Mouse (Mus musculus): Measurements from ENCODE around the gene Mdga2. TPM values are rescaled to one million over a fixed set of nuclear protein-coding genes. Genes with fewer than 3 reads are reported as not detected.
A peak's percentile ranks its signal among the peaks of the same experiment; 100 is the strongest.

Gene Mdga2
- not detected in 2 replicates for total RNA-seq (2014; fragmentation: Nextera tagmentation)
- total RNA-seq (2017), result not detected in 2 replicates

DNA sequence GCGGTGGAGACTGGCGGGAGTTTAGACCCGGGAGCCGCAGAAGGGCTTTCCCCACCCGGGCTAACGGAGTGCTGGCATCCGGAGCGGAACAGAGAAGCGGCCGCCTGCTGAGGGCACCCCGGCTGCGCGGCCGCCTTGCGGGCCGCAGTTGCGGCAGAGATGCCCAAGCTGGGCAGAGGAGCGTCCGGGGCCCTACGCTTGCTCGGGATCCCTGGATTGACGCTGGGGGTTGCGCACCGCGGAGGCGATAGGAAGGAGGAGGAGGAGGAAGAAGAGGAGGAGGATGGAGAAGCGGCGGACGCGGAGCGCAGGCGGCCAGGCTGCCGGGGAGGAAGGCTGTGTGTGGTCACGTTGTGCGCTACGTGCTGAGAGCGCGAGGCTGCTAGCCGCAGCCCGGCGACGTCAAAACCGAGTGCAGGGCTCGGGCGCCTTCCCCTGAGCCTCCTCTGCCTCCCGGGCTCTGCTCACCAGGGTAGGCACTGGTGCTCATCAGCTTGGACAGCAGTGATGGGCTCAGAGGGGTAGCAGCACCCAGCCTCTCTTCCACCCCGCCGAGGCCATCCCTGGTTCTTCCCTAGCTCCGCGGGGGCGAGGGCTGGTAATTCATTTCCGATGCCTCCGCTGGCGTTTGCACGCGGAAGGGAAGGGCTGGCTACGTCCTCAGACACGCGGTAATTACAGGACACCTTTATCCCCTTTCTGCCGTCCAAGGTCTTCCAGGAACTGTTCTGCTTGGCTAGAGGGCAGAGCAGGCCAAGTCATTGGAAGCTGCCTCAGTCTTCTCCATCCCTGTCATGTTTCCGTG is at the start of gene Mdga2:
TSS of gene Mdga2 (minus strand) at position 329 of the 805 bp plus-strand sequence.
- peak; percentile 59 for ATAC-seq (replicated peaks; ENCODE audit: poor library complexity, severe bottlenecking)

DNA sequence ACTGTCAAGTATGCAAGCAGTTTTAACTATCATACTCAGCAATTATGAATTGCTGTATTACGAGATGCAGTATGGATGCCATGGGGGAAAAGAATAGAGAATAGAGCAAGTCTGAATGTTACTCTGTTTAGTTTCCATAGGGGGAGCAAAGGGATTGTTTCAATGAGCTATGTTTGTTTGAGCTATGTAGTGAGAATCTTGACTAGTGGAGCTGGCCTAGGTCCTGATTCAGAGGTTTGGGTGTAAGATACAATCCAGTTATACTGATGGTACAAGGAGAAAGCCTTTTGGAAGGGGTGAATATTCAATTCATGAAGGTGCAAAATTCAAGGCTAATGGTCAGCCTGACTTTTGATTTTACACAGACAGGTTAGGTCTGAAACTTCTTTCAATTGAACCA is 45.1 kb upstream of the Mdga2 start:
- ATAC-seq (replicated peaks; ENCODE audit: poor library complexity, severe bottlenecking), result no peak

DNA sequence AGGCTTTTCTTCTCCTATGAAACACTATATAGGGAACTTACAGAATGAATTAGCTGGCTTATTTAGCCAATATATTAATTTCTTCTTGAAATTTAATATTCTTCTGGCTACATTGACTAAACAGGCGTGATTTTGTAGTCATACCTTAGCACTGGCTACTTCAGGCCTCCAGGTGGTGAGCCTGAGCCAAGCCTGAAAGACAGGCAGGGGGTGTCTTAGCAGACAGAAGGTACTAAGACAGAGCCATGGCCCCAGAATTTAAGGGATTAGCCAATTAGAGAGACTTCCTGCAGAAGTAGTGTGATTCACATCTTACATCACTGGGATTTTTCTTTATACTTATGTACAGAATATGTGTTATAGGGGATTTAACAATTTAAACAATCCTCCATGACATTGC is 1.2 kb upstream of the Mdga2 start:
- no peak for ATAC-seq (replicated peaks; ENCODE audit: poor library complexity, severe bottlenecking)

DNA sequence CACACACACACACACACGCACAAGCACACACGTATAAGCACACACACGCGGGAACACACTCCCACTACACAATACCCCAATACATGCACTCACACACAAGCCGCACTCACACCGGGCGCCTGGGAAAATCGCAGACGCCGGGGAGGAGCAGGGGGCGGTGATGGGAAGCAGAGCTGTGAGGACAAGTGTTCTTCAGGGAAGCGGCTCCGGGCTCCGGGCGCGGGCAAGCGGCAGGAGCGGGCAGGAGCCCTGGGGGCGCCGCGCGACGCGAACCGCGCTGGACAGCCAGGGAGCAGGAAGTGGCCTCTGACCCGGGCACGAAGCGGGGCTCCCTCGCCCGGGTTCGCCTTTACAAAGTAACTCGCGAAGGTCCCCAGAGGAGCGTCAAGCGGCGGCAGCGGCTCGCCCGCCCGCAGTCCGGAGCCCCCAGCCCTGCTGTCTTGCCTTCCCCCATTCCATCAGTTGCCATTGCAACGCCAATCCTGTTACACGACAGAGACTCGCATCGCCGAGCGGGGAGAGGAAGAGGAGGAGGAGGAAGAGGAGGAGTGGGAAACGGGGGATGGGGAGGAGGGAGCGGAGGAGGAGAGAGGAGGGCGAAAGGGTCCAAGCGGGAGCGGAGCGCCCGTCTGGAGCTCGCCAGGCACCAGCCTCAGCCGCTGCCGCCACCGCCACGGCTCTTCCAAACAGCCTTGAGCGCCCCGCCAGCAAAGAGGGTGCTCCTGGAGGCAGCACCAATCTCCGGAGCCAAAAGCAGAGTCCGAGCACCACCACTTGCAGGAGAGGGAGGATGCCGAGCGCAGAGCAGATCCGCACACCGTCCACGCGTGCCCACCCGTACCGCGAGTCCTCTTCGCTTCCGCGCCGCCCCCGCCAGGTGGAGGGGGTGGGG is 774 bp downstream of the Mdga2 start:
- ATAC-seq (replicated peaks; ENCODE audit: poor library complexity, severe bottlenecking), result peak; percentile 21; the same call in 1 of the 2 replicates

DNA sequence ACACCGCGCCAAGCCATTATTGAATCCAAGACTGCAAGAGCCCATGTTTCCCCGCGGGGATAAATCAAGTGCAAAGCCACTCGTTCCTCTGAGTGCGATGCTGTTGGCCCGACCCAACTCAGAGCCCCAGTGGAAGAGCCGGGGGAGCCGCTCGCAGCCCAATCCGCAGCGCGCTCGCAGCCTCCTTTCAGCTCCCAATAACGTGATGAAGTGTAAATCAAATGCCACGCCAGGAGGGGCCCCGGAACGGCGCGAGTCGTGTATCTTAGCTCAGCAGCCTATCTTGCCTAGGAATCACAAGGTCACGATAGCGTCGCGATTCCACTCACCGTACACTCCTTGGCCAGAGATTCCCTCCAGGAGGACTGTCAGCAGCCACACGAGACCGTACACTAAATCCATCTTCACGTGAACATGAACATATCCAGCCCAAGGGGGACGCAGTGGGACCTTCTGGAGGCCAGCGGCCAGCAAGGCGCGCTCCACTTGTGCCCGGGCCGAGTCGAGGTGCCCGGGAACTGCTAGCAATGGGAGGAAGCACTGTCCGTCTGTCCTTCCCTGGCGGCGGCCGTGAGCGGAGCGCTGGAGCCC is 1.6 kb downstream of the Mdga2 start:
- ATAC-seq (replicated peaks; ENCODE audit: poor library complexity, severe bottlenecking), result no peak

DNA sequence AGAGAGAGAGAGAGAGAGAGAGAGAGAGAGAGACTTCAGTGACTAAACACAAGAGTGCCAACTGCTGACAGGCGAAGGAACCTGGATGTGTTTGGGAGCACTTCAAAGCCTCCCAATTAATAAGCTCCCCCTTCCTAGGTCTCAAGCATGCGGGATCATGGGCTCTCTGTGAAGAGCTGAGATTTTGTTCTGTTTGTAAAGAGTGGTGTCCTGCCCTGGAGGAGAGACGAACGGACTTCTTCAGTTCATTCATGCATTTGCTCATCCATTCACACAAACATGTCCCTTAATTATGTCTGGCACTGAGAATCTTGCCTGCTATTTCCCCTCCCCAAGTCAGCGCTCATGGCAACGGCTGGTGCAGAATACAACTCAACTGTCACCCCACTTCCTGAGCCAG is 2.3 kb downstream of the Mdga2 start:
- ATAC-seq (replicated peaks; ENCODE audit: poor library complexity, severe bottlenecking), result no peak

DNA sequence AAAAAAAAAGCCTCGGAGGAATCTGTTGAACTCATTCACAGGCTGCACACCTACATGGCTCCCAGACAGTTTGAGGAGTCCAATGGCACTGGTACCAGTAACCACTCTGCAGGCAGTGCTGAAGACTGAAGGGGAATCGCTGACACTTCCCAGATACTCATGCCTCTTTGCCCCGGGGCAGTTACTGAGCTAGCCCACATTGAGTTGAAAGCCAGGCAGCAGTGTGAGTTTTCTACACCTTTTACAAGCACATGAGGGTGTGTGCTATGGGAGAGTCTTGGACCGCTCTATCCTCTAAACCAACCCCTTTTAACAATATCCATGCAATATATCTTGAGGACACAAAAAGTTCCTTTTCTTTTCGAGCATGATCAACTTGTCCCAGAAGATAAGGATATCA is 2.8 kb downstream of the Mdga2 start:
- no peak for ATAC-seq (replicated peaks; ENCODE audit: poor library complexity, severe bottlenecking)

DNA sequence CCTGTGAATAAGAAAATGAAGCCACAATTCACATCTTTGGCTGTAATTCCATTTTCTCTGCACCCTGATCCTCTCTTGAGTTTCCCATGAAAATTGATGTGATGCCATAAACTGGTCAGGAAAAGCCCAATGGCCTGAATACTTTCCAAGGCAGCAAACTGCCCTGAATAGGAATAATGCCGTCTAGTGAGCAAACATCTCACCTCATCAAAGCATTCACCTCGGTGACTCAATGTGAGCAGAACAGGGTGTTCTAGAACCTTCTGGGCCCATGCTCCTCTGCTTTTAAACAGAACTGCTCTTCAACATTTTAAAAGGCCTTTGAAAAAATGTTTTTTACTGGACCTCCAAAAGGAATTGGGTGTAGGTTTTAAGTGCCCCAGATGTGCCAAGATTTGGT is 9.5 kb downstream of the Mdga2 start:
- no peak for ATAC-seq (replicated peaks; ENCODE audit: poor library complexity, severe bottlenecking)

DNA sequence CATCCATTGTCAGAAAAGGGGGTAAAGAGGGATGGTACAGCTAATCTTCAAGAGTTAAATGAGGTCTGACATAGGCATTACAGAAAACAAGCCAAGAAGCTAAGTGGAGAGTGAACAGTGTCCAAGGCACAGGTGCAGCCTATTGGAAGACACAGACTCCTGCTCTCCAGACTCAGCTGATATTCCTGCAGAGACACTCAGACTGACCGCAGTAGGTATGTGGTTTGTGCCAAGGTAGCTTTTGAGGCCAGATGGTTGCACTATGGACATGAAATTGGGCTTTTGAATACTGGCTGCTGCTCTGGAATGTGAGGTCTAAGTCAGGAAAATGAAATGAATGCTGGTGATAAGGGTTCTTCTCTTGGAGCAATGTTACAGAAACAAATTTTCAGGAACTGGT is 44.2 kb downstream of the Mdga2 start:
- no peak for ATAC-seq (replicated peaks; ENCODE audit: poor library complexity, severe bottlenecking)

DNA sequence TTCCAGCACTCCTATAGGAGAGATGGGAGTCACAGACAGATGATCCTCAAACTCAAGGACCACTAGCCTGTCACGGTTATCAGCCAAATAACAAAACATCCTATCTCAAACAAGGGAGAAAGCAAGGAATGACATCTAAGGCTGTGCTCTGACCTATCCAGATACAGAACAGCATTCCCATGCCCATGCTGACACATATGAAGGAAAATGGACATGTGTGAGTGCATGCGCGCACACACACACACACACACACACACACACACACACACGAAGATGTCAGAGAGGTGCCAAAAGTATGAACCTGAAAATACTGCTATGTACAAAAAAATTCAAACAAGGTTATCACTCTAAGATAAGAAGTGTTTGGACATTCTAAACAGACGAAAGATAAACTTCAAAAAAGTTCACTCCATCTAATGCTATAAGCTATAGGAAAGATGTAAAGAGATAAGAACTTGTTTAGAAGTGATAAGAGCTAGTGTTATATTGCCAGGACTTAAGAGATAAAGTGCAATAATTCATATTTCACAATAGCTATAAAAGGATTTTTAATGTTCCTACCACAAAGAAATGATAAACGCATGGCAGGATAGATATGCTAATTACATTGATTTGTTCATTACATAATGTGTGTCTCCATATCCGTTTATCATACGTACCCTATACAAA is 65.6 kb downstream of the Mdga2 start:
- ATAC-seq (replicated peaks; ENCODE audit: poor library complexity, severe bottlenecking), result no peak

DNA sequence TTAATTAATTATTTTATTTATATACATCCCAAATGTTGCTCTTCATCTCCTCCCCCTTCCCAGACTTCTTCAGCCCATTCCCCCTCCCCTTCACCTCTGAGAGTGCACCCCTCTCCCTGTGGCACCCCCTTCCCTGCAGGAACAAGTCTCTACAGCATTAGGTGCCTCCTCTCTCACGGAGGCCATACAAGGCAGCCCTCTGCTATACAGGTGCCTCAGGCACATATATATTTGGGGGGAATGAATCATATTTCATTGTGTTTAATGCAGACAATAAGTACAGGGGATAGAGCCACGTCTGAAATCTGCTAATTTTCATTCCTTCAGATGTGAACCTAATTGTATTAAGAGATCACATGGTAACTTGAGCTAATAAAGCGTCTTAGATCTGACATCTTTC is 69.3 kb downstream of the Mdga2 start:
- no peak for ATAC-seq (replicated peaks; ENCODE audit: poor library complexity, severe bottlenecking)

DNA sequence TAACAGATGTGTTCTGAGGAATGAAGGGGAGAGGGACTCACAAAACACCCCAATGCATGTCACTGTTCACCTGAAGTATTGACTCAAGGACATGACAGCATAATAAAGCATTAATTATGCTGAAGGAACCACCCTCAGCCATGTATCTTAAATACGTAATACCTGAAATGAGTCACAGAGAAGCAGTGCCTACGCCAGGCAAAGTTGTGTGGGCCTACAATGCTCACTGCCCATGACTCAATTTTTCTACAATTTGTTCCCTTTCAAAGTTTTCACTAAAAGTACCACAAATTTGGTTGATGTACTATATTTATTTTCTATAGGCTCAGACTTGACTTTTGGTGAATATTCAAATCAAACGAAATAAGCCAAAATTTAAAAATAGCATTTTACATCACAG is 80.7 kb downstream of the Mdga2 start:
- ATAC-seq (replicated peaks; ENCODE audit: poor library complexity, severe bottlenecking), result no peak

DNA sequence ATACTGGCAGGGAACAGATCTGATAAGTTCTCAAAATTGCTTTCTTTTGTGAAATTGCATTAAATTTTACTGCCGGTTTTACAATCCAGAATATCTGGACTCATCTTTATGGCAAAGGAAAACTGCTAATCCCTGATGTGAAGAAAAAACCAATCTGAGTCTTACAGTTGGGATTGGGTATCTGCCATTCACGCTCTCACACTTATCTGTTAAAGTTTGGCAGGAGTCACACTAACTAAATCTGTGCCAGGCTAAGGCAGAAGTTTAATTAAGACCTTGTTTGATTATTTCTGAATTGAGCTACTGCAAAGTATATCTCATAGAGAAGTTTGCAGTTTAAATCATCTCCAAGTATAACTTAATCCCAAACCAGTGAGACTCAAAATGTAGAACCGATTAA is 82.2 kb downstream of the Mdga2 start:
- ATAC-seq (replicated peaks; ENCODE audit: poor library complexity, severe bottlenecking), result no peak

DNA sequence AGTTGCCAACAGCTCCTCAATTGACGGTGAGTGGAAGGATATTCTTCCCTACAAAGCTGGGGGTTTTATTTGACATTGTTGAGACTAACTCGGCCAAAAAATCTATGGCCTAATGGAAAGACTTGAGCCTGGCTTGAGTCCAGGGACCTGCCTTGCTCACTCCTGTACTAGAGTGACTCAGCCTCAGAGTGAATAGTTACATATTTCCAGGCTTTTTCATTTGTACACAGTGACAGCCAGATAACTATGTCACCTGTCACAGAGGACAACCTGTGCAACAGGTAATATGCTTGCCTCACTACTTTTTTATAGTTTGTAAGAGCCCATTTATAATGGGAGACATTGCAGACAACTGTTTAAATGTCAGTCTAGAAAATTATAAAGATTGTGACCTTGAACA is 94.9 kb downstream of the Mdga2 start:
- no peak for ATAC-seq (replicated peaks; ENCODE audit: poor library complexity, severe bottlenecking)

DNA sequence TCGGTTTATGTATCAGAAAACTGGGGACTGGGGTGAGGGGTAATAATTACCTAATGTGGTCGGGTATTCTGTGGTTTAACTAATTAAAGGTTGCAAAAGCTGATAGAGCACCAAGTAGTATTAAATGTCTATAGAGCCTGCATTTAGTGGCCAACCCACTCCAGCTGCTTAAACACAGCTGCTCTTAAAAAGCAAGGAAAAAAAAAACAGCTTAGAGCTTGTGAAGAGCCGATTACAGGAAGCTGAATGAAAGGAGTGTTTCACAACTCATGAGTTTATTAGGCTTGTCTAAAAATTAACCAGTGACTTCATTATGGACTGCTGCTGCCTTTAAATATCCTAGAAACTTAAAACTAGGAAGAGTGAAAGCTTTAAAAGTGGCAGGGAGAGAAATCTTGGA is 98.5 kb downstream of the Mdga2 start:
- ATAC-seq (replicated peaks; ENCODE audit: poor library complexity, severe bottlenecking), result no peak

DNA sequence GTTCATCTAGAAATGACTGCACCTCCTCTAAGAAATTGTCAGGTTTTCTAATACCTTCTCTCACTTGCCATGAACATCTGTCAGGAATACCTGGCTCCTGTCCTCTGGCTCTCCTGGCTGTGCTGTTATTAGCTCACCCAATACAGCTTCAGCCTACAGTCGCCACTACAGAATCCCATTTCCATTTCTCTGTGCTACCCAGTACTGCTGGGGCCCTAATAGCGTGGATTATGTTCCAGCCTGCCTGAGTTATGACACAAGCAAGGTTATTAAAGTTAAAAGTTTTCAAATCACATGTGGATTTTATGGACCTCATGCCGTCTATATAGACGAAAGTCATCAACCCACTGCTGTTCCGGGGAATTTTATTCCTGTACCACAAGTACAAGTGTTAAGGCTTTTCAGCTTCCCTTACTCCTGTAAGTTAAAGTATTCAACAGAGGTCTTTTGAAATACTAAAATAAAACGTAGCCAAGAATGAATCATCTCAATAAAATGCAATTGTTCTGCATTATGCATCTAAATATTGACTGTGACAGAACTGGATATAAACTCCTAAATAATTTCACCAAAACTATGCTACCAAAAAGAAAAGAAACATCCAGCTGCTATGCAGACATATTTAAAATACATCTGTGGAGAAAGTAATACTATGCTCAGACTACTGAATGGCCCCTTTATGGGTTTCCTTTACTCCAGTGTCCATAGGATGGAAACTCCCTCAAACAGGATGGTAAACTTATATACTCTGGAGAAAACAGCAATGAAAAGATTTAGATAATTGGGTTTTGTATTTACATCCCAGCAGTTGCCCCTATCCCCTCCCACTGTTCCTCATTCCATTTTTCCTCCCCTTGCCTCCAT is 103.5 kb downstream of the Mdga2 start:
- ATAC-seq (replicated peaks; ENCODE audit: poor library complexity, severe bottlenecking), result no peak

DNA sequence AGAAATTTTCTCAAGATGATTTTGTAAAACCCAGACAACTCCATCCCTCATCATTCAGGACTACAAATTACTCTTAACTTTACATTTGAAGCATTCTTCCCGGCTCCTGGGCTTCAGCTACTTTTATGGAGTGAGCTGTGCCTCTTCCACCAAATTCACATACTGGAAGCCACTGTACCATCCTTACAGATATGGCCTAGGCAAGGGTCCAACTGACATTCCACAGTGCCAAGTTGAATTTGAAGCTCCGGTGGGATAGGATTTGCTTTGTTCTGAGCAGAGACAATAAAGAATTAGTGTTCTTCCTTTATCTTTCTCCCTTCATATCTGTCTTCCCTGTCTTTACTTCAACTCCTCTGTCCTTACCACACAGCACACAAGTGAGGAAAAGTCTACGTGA is 118.2 kb downstream of the Mdga2 start:
- ATAC-seq (replicated peaks; ENCODE audit: poor library complexity, severe bottlenecking), result no peak

DNA sequence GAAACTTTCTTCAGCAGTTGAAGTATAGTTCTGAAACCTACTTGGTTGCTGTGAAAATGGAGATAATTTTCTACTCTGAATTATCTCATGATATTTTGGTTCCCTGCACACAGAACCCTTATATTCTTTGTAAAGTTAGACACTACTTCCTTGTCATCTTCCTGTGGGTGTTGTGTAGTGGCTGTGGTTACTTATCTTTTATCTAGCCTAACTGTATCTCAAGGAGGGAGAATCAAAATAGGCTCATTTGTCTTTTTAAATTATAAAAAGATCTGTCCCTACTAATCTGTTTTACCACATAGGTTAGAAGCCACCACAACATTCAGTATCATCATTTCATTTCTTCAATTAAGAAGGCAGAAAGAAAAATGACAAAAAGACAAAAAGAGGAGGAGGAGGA is 127.9 kb downstream of the Mdga2 start:
- ATAC-seq (replicated peaks; ENCODE audit: poor library complexity, severe bottlenecking), result no peak

DNA sequence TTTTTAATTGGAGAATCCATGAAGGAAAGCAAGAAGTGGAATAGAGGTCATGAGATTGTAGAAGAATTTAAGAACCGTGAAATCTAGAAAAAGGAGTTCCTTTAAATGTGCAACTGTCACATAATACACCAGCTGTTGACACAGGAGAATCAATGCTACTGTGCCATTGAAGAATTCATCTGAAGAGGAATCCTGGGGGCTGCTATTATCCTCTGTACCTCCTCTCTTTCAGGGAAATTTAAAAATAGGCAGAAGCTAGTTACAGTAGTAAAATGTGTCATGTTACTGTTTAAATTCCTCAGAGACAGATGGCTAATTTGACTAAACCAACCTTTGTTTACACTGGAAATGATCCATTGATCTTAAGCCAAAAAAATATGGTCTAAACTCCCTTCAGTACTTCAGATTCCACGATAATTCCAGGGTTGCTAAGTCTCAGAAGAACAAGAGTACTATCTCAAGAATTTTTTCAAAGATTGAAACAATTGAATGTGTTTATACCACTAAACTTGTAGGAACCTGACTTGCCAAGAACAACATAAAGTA is 131.9 kb downstream of the Mdga2 start:
- no peak for ATAC-seq (replicated peaks; ENCODE audit: poor library complexity, severe bottlenecking)
